Mouse (Mus musculus) spleen, adult 12 weeks (tissue): ENCODE results near the gene Atp4b.
"Not testable (repeated sequence)": the region's sequence is repeated elsewhere in the genome, so short reads cannot be mapped to it uniquely, and the experiment has no call there.

Experiments used
- DNase-seq: peaks from one replicate; pipeline ENCODE4 v3.0.0; 2022; ENCODE audit warnings: low spot score

The Atp4b gene

DNA sequence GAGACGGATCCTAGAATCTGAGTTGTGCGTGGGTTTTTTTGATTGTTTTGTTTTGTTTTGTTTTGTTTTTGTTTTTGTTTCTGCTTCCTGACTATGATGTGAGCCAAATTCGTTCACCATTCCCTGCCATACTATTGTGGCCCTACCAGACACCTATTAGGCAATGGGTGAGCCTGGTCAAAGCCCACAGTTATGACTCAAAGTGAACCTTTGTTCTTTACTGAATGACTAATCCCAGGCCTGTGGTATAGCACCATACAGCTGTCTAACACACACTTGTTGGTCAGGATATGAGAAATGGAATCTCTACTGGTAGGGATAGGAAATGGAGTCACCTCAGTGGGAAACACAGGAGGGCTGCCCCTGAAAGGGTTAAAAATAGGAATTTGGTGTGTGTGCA is 14.1 kb downstream of the Atp4b start:
- no peak for DNase-seq

DNA sequence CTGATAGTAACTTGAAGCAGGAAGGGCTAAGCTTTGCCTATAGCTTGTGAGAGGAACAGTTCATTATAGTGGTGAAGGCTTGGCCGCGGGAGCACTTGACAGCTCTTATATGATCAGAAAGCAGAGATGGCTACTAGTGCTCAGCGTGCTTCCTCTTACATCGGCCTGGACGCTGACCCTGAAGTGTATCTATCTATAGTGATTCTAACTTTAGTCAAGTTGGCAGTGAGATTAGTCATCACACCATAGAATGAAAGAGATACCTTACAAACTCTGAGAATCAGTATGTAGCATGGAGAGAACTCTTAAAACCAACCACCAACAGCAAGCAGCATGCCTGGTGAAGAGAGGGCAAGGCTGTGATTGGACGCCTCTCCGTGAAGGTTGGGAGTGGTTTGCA is 15.0 kb downstream of the Atp4b start:
- DNase-seq = no peak

DNA sequence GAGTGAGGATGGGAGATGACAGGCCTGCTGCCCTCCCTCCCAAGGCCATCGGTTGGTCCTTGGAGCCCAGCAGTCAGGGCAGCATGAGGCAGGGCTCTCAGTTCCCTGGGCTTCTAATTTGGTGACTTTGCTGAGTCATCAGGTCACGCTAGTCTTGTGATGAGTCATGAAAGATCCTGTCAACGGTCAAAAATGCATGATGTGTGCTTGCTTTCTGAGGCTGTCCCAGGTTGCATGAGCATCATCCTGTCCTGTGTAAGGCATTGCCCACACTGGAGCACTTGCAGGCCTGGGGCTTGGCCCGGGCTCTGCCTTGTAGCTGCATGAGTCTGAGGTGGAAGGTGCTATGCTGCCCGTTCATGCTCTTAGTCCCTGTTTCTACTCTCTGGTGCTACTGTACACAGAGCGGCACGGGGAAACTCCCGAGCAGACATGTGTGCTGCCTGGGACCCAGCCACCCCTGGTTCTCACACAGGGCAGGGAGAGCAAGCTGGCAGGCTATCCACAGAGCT is 23.4 kb downstream of the Atp4b start:
- DNase-seq = no peak

DNA sequence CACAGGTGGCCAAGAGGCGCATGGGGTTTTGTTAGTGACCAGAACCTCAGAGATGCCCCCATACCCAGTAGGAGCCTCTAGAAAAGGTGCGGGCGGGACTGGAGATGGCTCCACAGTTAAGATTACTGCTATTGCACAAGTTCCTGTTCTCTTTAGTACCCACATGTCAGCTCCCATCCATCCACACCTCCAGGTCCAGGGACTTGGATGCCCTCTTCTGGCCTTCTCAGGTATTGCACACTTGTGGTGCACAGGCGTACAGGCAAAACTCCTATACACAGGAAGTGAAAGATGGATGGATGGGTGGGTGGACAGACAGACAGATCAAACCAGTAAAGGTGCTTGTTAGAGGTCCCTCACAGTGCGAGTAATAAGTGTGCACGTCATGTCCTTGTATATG is 34.8 kb downstream of the Atp4b start:
- DNase-seq = peak; percentile 17

DNA sequence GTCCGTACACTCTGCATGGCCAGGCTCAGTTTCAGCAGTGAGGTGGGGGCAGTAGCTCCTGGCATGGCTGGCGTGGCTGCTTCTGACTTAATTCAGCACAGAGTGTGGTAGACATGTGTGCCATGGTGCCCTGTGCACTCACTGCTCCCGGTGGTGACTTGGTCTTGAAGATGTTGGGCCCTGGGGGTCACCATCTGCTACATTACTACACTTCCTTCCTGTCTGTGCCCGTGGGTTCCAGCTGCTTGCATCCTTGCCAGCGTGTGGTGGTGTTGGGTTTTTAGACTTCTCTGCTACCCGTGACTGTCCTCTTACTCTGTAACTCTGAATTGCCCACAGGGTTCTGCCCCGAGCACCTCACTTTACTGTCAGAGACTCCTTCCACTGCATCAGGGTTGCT is 36.4 kb downstream of the Atp4b start:
- DNase-seq = no peak

DNA sequence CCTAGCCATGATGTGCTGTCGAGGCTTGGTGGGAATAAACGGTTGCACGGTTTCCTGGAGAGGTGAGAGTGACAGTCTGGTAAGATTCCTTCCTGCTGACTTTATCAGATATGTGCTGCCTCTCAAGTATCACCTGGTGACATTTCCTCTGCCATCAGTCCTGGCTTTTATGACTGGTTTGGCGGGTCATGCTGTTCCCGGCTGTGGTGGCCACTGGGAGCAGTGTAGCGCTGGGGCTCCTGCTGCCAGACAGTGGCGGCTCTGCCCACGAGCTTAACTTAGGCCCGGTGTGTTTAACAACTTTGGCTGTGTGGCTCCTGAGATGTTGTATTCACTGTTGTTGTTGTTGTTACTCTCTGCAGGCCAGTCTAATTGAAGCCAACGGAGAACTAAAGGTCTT is 39.9 kb downstream of the Atp4b start:
- no peak for DNase-seq

DNA sequence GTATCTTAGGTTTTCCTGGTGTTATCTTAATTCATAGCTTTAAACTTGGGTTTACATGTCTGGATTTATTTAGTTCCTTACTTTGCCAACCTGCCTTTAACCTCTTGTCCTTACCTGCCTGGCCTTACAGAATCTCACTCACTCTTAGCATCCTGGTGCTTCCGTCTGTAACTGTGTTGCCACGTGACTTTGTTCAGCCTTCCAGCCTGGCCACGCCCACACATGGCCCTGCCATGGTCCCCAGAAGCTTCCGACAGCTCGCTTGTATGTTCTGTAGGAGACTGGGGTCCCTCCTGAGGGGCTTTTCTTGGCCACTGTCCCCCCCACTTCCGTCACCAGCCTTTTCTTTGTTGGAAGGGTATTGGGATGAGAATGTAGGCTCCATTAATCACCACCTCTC is 40.4 kb downstream of the Atp4b start:
- DNase-seq = no peak

DNA sequence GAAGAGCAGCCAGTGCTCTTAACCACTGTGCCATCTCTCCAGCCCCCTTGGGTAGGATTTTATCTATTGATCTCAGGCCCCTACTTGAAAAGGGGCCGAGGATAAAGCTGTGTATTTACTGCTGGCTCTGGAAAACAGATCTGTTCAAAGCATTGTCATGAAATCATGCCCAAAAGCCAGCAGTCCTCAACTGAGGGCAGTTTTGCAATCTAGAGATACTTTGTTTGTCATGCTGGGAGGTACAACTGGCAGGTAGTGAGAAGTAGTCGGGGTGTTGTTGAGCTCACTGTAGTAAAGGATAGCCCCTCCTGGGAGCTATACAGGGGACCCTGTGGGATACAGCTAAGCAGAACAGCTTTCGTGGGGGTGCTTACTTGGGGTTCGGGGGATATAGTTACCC is 42.7 kb downstream of the Atp4b start:
- DNase-seq = no peak

DNA sequence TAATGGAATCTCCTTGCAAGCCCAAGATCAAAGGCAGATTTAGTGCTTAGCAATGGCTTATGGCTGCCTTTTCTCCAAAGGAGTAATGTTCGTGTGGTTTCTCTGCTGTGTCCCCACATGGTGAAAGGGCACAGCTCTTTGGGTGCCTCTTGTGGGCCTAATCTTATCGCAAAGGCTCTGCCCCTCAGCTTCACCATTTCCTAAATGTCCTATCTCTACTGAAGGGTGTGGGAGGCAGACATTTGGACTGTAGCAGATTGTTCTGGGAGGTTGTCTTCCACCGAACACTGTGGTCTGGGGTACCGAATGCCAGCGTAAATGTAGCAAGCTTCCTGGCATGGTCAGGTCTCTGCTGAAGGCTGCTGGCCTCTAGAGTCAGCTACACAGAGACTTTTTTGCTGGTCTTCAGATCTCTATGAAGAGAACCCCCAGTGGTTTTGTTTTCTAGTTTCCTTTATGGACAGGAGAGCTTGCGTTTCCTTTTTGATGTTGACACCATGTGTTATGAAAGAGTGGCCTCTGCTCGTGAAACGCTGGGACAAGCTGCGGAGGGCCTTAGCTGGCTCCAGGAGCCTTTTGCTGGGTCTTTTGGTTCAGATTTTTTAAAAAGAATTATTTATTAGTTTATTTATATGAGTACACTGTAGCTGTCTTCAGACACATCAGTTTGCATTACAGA is 43.3 kb downstream of the Atp4b start:
- no peak for DNase-seq

DNA sequence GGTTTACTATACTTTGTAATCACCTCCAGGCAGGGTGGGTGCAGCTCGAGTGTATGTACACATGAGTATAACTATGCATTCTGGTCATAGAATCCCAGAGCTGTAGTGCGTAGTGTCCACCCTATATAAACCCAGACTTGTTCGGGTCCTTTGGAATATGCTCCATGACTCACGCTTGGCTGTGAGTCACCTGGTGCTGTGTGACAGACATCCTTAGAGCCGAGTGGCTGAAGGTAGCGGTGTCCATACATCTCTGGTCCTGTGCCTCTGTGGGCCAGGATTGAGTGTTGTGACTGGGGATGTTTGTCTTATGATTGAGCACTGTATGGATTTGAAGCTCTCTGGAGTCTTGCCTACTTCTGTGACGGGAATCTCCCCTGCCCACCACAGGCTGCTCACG is 44.0 kb downstream of the Atp4b start:
- no peak for DNase-seq

DNA sequence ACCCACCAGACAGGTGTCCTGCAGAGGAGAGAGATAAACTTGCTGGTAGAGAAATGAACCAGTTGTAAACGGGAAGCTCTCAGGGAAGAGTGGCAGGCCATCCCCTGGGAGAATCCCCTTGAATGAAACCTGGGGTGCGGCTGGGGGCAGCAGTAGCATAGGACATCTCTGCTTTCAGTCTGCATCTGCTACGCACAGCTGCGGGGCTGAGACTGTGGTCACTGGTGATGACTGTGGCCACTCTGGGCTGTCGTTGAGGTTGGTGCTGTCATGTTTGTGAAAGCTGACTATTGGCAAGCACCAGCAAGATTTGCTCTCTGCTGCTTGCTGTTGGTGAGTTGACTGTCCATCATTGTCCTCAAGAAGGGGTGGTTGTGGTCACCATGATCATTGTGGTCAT is 45.0 kb downstream of the Atp4b start:
- no peak for DNase-seq

DNA sequence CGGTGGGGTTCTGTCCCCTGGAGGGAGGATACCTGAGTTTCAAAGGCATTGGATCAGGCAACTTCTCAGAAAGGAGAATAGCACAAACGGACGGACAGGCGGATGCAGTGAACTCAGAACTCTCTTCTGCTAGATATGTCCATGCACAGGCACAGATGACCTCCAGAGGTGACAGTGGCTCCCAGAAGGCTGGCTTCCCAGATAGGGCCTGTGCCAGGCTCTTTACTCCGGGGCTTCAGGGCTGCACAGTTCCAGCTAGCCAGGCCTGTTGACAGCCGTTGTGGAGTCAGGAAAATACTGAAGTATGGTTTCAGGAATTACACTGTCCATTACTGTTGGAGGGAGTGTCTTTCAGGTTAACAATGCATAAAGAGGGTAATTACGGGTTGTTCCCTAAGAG is 46.6 kb downstream of the Atp4b start:
- no peak for DNase-seq

DNA sequence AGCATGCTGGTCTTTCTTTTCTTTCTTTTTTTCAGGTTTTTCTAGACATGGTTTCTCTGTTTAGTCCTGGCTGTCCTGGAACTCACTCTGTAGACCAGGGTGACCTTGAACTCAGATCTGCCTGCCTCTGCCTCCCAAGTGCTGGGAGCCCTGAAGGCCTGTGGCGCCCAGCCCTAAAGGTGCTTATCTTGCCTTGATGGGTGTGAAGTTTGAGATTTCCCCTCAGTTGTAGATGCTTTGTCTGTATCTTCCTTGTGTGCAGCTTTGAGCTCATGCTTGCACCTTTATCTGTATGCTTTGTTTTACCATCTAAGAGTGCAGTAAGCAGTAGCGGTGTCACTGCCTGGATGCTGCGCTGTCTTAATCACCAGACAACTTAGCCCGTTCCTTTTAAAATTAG is 53.5 kb downstream of the Atp4b start:
- no peak for DNase-seq

DNA sequence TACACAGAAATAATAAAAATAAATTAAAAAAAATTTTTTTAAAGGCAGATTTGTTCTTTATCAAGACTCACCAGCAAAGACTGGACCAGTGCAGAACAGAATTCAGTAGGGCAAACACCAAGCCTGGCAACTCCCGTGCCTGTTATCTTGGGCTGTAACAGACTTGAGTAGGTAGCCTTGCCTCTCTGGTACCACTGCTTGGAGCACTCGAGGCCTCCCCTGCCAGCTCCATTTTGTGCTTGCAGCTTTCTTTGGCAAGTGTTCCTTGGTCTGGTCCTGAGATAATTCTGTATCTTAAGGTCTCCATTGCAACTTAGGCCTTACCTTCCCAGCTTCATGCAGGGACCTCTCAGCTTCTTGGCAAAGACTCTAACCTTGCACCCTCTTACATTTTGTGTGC is 54.3 kb downstream of the Atp4b start:
- no peak for DNase-seq

DNA sequence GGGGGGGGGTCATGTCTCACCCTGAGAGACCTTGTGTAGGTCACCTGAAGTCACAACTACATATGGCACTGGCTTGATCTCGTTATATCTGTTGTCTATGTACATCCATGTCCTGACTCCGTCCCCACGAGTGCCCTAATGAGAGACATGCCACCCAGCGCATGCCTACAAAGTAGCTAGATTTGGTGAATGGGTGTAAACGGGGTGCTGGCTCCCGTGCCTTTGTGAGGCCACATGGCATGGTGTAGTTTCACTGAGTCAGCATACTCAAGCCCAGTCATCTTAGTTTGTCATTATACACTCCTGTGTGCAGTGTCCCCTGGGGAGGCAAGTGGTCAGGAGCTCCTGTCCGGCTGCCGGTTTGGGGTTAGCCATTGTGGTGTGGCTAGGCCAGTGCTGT is 56.0 kb downstream of the Atp4b start:
- no peak for DNase-seq

DNA sequence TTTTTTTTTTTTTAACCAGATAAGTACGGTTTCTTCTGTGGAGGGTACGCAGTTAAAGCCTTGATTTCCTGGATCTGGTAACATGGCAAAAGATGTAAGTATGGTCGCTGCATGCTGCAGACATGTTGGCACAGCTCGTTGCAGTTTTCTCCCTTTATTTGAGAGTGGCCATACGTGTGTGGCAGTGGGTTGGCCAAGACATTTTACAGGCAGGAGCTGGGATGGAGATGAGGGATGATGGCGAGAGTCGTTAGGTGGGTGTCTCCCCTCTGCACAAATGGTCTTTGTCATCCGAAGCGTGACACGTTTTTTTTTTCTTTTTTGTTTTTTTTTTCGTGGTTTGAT is 57.0 kb downstream of the Atp4b start:
- DNase-seq = no peak

DNA sequence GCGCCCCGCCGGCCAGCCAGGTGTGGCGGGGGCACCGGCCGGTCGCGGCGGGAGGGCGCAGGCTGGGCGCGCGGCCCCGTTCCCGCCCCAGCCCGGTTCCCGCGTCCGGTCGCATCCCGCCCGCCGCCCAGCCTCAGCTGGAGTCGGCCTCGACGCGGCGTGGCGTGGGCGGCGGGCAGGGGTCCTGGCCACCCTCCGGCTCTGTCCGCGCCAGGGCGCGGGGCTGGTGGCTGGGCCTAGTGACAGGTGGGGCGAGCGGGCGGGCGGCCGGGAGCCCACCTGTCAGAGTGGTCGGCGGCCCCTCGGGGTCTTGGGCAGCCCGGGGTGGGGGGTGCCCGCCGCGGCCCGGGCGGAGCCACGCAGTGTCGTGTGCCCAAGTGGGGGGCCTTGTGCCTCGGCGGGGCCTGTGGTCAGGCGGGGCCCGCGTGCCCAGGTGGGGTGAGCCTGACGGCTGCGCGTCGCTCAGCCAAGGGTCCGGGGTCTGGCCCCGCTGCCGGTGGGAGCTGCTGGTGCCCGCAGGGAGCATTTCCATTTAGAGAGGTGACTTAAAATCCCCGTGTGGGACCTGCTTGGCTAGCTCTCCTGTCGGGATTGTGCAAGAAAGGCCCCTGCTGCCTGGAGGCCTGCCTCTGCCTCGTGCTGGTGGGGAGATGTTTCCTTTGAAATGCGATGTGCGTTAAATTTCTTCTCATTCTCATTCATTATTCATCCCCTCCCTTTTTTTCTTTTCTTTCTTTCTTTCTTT is 57.6 kb downstream of the Atp4b start:
- peak; percentile 32 for DNase-seq

DNA sequence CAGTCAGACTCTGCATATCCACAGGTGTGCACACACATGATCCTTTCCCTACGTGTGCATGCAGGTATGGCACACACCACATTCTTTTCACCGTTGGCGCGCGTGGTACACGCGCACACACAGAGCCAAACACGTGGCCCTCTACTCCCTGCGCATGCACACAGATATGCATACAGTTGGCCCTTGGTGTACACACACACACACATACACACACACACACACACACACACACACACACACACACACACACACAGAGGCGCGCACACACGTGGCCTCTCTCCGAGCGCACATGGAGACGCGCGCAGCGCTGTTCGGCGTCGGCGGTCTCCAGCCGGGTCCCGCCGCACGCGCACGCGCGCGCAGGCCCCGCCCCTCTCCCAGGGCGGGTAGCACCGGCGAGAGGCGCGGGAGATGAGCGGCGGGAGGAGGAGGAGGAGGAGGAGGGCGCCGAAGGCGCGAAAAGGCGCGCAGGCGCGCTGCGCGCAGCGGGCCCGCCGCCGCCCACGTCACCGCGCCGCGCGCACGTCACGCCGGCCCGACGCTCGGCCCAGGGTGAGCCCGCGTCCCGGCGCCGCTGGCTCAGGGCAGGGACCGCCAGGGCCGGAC is 58.3 kb downstream of the Atp4b start, which contains the start of gene Tfdp1:
Tfdp1 (plus strand) TSS at position 497 of the 606 bp plus-strand sequence.
- DNase-seq = peak; percentile 76

DNA sequence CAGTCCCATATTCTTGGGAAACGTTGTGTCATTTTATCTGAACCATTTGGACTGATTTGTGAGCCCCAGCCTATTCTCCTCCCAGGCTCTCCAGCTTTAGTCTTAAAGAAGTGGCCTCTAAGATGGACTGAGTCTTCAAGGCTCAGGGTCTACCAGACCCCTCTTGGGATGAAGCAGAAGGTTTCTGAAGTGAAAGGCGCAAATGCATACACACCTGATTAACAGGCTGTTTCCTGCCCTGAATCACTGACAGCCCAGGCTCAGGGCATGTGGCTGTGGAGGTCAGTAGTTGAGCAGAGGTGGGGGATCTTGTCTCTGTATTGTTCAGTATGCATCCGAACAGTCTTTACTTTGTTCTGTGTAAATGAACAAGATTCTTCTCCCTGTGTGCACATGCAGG is 58.9 kb downstream of the Atp4b start:
- DNase-seq = no peak

DNA sequence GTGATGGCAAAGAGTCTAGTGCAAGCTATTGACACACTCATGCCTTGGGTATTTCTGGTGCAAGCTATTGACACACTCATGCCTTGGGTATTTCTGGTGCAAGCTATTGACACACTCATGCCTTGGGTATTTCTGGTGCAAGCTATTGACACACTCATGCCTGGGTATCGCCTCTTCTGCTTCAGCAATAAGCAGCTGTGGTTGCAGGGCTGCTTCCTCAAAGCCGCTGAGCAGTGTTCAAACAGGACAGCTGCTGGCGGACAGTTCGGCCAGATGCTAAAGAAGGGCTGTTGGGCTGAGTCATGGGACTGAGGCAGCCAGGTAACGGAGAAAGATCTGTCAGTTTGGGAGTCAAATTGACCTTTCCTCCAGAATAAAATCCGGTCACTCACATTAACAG is 59.4 kb downstream of the Atp4b start:
- not testable (repeated sequence) for DNase-seq
